Mouse (Mus musculus) bone marrow, adult 2 months (tissue): Measurements from ENCODE around the gene Klhl21.

Experiments
- CTCF ChIP-seq: fragments of 200-500 bp; IDR thresholded peaks from 2 replicates; pipeline ENCODE4 v1.5.1; 2011; ENCODE audit warnings: low read length, control low read depth; ENCODE audit not compliant: control insufficient read depth, insufficient read depth
- POLR2A ChIP-seq: fragments of 200-500 bp; IDR thresholded peaks from 2 replicates; pipeline ENCODE4 v1.6.1; 2011; ENCODE audit warnings: low read depth, mild to moderate bottlenecking, control low read depth, low read length, borderline replicate concordance; ENCODE audit not compliant: control insufficient read depth

DNA sequence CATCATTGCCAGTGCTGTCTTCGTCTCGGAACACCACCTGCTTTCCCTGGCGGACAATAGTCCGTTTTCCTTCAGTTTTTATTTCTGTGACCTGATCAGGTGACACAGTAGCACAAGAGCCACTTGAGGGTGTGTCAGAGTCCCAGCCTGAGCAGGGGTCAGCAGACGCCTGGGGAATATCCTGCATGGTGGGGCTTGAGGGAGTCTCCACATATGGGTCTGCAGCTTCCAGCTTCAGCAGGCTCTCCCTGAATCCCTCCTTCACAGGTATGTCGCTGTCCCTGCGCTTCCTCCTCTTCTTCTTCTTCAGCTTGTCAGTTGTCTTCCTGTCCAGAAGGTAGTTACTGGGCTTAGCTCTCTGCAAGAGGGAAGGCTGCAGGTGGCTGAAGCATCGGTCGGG, 16.5 kb upstream of the Klhl21 start:
- TF ChIP-seq CTCF (no peak), POLR2A (no peak)
